Mouse (Mus musculus): ENCODE data around the gene Agbl1. TPM values are rescaled to one million over a fixed set of nuclear protein-coding genes. Genes with fewer than 3 reads are reported as not detected.
"Not testable (repeated sequence)": the region's sequence is repeated elsewhere in the genome, so short reads cannot be mapped to it uniquely, and the experiment has no call there.

Agbl1 gene
- 0.07 and 0.18 TPM in 2 replicates for polyA plus RNA-seq (2015; fragmentation: Nextera tagmentation; extraction: Ambion mirVana)

DNA sequence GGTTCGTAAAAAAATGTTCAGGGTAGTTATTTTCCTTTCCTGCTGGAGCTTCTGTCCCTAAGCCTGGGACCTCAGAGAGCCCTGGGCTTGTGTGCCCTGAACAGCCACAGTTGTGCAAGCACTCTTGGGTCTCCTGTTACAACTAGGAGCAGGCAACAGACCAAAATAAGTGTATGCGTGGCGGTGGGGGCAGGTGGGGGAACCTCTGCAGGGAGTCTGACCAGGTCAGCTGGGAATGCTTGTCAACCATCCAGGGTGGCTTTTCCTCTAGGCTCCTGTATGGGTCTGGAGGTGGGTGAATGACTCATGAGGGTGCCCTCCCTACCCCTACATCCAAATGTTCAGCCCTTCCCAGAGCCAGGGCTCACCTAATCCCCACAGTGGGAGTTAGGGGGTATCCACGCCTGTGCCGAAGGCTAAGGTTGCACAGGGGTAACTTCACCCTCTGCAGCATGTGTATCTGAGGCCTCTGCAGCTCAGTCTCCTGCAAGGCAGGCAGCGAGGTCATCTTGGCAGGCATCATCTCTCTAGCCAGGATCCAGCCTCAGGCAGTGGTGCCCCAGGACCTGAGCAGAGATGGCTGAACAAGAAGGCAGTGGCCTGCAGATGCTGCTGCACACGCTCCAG, at the start of gene Agbl1:
Gene Agbl1 (plus strand): TSS at position 577 of the 627 bp plus-strand sequence.
- Histone ChIP-seq H3K9ac (no peak within 1 kb of the TSS), H3K4me1 (replicated peaks) (no peaks in the 10 kb centered on the region), H3K27ac (replicated peaks) (no peak within 1 kb of the TSS), H3K4me2 (no peak within 1 kb of the TSS), H3K9me3 (no peaks in the 10 kb centered on the region), H3K27me3 (no peaks in the 10 kb centered on the region), H3K4me3 (no peak within 1 kb of the TSS), H3K36me3 (no peaks in the 10 kb centered on the region)
- WGBS, result 59% methylated on average over 7 of the region's 7 CpGs
- ATAC-seq (ENCODE audit: low read depth), result no peak

DNA sequence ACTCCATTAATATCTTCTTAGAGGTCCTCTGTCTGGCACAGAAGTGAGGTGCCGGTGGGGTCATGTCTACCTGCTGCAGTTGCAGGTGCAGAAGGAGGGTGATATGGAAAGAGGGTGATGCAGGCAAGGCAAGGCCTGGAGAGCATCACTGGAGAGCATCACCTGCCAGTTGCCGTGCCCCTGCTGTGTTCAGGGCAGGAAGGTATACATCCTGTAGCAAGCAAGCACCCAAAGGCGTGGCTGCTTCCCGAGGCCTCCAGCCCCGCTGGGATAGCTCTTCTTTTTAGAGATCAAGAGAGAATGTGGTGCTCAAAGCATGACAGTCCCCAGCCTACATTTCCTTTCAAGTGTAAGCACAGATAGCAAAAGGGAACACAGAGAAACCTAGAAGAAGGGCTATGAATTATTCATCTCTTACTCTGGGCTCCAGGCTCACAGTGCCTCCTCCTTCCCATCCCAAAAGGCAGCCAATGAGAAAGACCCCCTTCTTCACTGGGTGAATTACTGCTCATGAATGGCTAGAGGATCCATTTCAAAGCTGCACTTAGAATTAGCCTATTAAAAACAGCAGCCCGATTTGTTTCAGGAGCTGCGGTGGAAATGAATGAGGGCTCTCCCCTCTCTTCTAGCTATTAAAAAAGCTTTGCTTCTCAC, 44.6 kb upstream of the Agbl1 start:
- WGBS, result 19% methylated on average over 7 of the region's 7 CpGs
- ATAC-seq (ENCODE audit: low read depth), result peak; percentile 95
- Histone ChIP-seq H3K4me1 (replicated peaks) (peaks cover 28% of the 10 kb centered on the region), H3K4me3 (no peak overlapping the region), H3K36me3 (no peaks in the 10 kb centered on the region), H3K27me3 (no peaks in the 10 kb centered on the region), H3K9me3 (no peaks in the 10 kb centered on the region), H3K9ac (0 out of 2 replicates have a peak overlapping the region, but pooled peaks have one; percentile 31), H3K4me2 (peak overlapping the region; percentile 42), H3K27ac (replicated peaks) (peak overlapping the region; percentile 91)

DNA sequence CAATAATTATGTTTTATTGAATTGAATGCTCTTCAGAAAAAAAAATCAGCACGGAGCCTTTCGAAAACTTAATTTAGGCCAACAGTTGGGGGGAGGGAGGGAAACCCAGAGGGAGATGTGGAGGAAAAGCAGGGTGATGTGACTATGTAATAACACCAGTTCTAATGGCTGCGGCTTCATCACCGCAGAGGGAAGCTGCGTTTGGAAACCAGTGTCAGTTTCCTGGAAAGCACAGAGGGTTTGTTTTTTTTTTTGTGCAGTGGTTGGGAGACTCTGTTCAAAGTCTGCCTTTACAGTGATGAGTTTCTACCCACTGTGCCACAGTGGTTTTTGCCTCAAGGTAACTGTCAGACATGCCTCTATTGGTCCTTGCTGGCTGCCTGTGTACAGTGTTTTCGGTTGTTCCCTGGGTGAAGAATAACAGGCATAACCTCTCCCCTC, 44.0 kb upstream of the Agbl1 start:
- no peaks in the 10 kb centered on the region for H3K9me3 ChIP-seq
- peaks cover 28% of the 10 kb centered on the region for H3K4me1 ChIP-seq (replicated peaks)
- ATAC-seq (ENCODE audit: low read depth), result peak; percentile 77
- peak overlapping the region; percentile 91 for H3K27ac ChIP-seq (replicated peaks)
- peak overlapping the region; percentile 42 for H3K4me2 ChIP-seq
- H3K36me3 ChIP-seq, result no peaks in the 10 kb centered on the region
- H3K9ac ChIP-seq, result no peak overlapping the region
- H3K4me3 ChIP-seq, result no peak overlapping the region
- WGBS, result 11% methylated on average over 6 of the region's 6 CpGs
- H3K27me3 ChIP-seq, result no peaks in the 10 kb centered on the region

DNA sequence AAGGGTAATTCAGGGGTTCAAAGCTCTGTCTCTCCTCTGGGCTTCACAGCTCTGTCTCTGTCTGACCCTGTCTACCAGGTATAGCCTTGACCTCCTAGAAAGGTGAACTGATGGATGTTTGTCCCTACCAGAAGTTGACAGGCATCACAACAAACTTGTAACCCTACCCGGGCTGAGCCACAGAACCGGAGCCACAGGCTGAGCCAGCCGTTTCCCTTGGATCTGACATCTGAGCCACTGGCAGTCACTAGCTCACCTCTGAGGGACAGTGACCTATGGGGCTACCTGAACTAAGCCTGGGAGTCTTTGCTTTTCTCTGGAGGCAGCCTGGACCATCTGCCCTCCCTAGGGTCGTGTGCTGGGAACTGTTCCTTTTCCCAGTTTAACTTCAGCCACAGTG, 11.1 kb upstream of the Agbl1 start:
- H3K9me3 ChIP-seq, result no peaks in the 10 kb centered on the region
- H3K4me1 ChIP-seq (replicated peaks), result no peaks in the 10 kb centered on the region
- no peak overlapping the region for H3K4me2 ChIP-seq
- H3K4me3 ChIP-seq, result no peak overlapping the region
- no peaks in the 10 kb centered on the region for H3K27me3 ChIP-seq
- H3K27ac ChIP-seq (replicated peaks), result no peak overlapping the region
- no peak for ATAC-seq (ENCODE audit: low read depth)
- 77% methylated on average over 4 of the region's 4 CpGs for WGBS
- H3K9ac ChIP-seq, result no peak overlapping the region
- H3K36me3 ChIP-seq, result no peaks in the 10 kb centered on the region

DNA sequence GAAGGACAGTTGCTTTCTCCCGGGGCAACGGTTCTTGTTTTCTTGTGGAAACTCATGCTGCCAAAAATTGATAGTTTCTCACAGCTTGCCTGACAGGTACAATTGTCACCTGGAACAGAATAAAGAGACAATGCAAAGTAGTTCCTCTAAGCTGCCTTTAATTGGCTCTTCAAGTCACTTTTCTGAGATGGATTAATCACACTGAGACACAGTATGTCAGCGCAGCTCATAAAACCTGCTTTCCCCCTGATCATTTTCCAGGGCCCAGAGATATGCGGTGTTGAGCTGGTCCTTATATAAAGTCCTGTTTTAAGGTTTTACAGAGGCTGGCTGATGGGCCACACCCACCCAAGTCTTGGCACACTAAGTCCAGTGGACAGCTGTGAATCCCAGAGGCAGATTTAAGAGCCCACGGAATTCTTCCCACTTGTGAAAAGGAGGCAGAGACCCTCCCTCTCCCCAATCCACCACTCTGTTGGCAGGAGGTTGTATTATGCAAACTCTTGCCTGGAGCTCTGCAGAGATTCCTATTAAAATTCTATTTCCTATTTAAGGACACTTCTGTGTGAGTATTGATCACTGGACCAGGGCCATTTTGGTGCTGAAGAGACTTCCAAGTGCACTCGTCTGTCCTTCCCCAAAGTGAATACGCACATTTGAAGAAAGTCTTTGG, 9.8 kb upstream of the Agbl1 start:
- no peaks in the 10 kb centered on the region for H3K27me3 ChIP-seq
- ATAC-seq (ENCODE audit: low read depth), result no peak
- H3K4me2 ChIP-seq, result no peak overlapping the region
- no peaks in the 10 kb centered on the region for H3K9me3 ChIP-seq
- 78% methylated on average over 7 of the region's 7 CpGs for WGBS
- H3K27ac ChIP-seq (replicated peaks), result no peak overlapping the region
- no peak overlapping the region for H3K4me3 ChIP-seq
- H3K4me1 ChIP-seq (replicated peaks), result no peaks in the 10 kb centered on the region
- H3K36me3 ChIP-seq, result no peaks in the 10 kb centered on the region
- no peak overlapping the region for H3K9ac ChIP-seq

DNA sequence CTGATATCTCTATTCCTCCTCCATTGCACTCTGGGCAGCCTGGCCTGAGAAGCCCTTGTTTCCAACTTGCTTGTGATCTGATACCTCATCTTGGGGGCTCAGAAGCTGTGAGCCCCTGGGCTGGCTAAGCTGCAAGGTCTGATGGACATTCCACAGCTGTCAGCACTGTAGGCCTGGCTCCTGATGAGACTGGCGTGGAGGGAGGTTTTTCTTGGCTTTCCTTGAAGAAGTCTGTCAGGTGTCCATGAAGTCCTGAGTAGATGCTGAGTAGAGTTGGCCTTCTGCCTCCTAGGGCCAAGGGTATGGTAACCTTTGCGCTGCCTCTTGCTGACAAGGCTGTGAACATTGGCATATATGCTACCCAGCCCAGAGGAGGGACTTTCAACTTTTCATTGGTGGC, 7.0 kb upstream of the Agbl1 start:
- 91% methylated on average over 2 of the region's 2 CpGs for WGBS

DNA sequence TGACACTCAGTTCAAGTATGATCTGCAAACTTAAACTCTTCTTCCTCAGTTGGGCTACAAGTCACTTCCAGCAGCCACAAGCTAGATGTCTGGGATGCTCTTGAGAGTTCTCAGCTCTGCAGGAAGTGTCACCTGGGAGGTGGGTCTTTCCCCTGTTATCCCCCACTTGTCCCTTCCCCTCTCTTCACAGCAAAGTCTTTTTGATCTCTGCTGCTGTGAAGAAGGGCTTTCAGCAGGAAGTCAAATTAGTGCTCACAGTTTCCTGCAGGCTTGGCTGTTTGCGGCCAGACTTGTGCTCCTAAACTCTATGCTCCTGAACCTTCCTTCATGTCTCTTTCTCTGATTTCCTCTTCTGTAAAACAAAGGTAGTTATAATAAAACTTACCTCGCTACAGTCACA, 806 bp upstream of the Agbl1 start:
- H3K27ac ChIP-seq (replicated peaks), result no peak overlapping the region
- no peak overlapping the region for H3K9ac ChIP-seq
- no peaks in the 10 kb centered on the region for H3K4me1 ChIP-seq (replicated peaks)
- no peaks in the 10 kb centered on the region for H3K9me3 ChIP-seq
- H3K4me2 ChIP-seq, result no peak overlapping the region
- 35% methylated on average over 2 of the region's 2 CpGs for WGBS
- no peaks in the 10 kb centered on the region for H3K27me3 ChIP-seq
- H3K36me3 ChIP-seq, result no peaks in the 10 kb centered on the region
- H3K4me3 ChIP-seq, result no peak overlapping the region
- ATAC-seq (ENCODE audit: low read depth), result no peak

More for the DNA sequence above, 7.0 kb upstream of the Agbl1 start:
- no peak for ATAC-seq (ENCODE audit: low read depth)
- no peaks in the 10 kb centered on the region for H3K9me3 ChIP-seq
- H3K4me3 ChIP-seq, result no peak overlapping the region
- no peaks in the 10 kb centered on the region for H3K4me1 ChIP-seq (replicated peaks)
- H3K27me3 ChIP-seq, result no peaks in the 10 kb centered on the region
- H3K4me2 ChIP-seq, result no peak overlapping the region
- no peak overlapping the region for H3K9ac ChIP-seq
- H3K36me3 ChIP-seq, result no peaks in the 10 kb centered on the region
- H3K27ac ChIP-seq (replicated peaks), result no peak overlapping the region

DNA sequence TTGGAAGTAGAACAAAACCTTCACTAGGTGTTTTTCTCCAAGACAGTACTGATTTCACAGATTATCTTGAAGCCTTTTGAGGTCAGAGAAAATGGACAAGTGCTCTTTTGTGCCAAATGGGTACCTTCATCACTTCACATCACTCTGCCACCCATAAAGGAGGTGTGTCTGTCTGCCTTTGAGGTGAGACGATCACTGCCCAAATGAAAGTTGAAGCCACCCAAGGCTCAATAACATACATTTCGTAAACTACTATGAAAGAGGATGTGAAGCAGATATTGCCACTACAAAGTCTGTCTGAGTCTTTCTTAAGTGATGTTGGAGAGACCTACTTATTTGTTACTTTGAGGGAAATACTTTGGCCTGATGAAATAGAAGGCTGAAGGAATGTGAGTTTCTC, 4.6 kb downstream of the Agbl1 start:
- Histone ChIP-seq H3K9me3 (no peaks in the 10 kb centered on the region), H3K4me3 (no peak overlapping the region), H3K4me1 (replicated peaks) (no peaks in the 10 kb centered on the region), H3K27me3 (no peaks in the 10 kb centered on the region), H3K4me2 (no peak overlapping the region), H3K27ac (replicated peaks) (no peak overlapping the region), H3K9ac (no peak overlapping the region), H3K36me3 (no peaks in the 10 kb centered on the region)
- no peak for ATAC-seq (ENCODE audit: low read depth)
- WGBS, result 82% methylated on average over 2 of the region's 2 CpGs

DNA sequence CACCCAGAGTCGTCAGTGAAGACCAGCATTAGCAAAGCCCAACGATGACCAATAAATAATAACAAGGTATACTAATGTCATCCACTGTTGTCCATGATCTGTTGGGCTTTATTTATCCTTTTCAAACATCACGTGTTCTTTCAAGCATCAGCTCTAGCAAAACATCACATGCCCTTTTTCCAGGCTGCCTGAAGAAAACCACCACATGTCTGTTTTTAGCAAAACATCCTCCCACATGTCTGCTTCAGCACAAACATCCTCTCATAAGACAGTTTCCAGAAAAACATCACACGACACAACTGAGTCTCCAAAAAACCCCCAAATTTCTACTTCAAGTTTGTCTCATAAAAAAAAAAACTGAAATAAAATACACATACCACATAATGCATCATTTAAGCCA, 7.8 kb downstream of the Agbl1 start:
- H3K4me1 ChIP-seq (replicated peaks), result no peaks in the 10 kb centered on the region
- H3K9ac ChIP-seq, result no peak overlapping the region
- H3K27me3 ChIP-seq, result no peaks in the 10 kb centered on the region
- no peak for ATAC-seq (ENCODE audit: low read depth)
- no peaks in the 10 kb centered on the region for H3K9me3 ChIP-seq
- H3K36me3 ChIP-seq, result no peaks in the 10 kb centered on the region
- WGBS, result 89% methylated on average over 4 of the region's 4 CpGs
- H3K4me3 ChIP-seq, result no peak overlapping the region
- no peak overlapping the region for H3K4me2 ChIP-seq
- no peak overlapping the region for H3K27ac ChIP-seq (replicated peaks)

DNA sequence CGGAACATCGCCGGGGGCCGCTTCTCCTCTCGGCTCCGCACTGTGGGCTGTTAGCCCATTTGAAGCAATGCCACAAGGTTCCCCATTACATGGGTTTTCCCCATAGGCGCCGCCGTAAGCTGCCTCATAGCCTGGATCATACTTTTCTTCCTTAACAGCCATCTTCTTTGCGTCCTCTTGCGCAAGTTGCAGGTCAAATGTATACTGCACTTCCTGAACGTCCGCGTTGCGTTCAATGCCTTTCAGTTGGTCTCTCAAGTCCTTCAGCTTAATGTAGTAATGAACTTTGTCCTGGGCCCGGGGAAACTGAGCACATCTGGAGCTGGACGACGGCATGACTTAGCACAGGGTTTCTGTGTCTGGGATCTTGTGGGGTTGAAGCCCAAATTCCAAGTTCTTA, 15.2 kb downstream of the Agbl1 start:
- H3K4me1 ChIP-seq (replicated peaks); ATAC-seq (ENCODE audit: low read depth); H3K4me2 ChIP-seq; H3K27ac ChIP-seq (replicated peaks); H3K27me3 ChIP-seq; H3K36me3 ChIP-seq; H3K4me3 ChIP-seq; H3K9ac ChIP-seq; H3K9me3 ChIP-seq: not testable (repeated sequence)
- WGBS, result 95% methylated on average over 18 of the region's 18 CpGs

DNA sequence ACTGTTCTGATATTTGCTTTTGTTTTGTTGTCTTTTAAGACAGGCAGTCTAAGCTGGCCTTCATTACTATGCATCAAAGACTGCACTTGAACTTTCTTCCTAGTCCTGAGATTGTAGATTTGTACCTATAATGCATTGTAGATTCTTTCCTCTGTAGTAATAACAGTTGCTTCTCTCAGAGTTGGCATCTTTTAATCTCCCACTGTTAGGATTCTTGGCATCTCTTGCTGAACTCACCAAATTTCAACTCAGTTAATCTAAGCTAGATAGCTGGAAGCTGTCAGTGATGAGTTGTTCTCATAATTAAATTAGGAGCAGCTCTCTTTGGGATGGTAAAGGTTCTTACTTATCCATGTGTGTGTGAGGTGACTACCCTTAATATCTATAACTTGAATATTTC, 45.4 kb downstream of the Agbl1 start:
- Histone ChIP-seq H3K4me3 (no peak overlapping the region), H3K27ac (replicated peaks) (no peak overlapping the region), H3K27me3 (no peaks in the 10 kb centered on the region), H3K36me3 (no peaks in the 10 kb centered on the region), H3K4me2 (no peak overlapping the region), H3K9me3 (no peaks in the 10 kb centered on the region), H3K9ac (no peak overlapping the region), H3K4me1 (replicated peaks) (no peaks in the 10 kb centered on the region)
- ATAC-seq (ENCODE audit: low read depth), result no peak

DNA sequence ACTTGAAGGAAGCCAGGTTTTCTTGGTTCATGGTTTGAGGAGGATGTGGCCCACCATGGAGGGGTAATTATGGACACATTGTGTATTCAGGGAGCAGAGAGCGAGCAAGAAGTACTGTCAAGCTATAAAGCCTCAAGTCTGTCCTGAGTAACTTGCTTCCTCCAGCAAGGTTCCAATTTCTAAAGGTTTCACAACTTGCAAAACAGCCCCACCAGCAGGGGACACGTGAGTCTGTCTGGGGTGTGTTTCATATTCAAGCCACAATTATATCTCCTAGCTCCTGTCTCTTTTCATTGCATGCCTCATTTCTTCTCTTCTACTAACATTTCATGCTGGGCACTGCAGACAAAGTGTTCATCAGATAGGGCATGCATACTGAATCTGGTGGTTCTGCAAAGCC, 53.1 kb downstream of the Agbl1 start:
- H3K4me1 ChIP-seq (replicated peaks), result no peaks in the 10 kb centered on the region
- no peaks in the 10 kb centered on the region for H3K27me3 ChIP-seq
- H3K27ac ChIP-seq (replicated peaks), result no peak overlapping the region
- no peaks in the 10 kb centered on the region for H3K36me3 ChIP-seq
- WGBS, result 48% methylated on average over 2 of the region's 2 CpGs
- ATAC-seq (ENCODE audit: low read depth), result no peak
- no peak overlapping the region for H3K4me3 ChIP-seq
- H3K9ac ChIP-seq, result no peak overlapping the region
- no peaks in the 10 kb centered on the region for H3K9me3 ChIP-seq
- H3K4me2 ChIP-seq, result no peak overlapping the region
